In the genomic region with DNA sequence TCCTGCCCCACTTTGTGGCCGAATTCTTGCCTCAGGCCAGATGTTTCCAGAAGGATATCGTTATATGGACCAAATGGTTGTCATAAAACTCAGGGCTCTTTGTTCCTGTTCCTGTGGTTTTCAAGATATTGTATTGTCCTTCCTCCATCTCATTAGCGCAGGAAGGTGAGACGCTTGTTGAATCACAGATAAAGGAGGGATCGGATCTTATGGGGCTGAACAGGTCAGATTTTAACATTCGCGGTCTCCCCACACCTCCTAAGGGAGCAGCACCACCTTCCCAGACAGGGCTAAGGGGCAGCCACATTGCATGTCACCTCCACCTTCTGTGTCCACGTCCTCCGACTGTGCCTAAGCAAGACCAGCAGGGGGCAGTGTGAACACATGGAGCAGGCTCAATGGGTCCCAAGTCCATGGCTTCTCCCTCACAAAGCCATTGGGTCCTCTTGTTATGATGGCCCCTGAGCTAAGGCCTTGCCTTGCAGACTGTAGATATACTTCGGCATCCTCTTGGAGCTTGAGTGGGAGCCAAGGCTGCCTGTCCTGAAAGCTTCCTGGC, we compare ENCODE assay signal across 8 mouse cellular contexts. TPM values are rescaled to one million over a fixed set of nuclear protein-coding genes. Genes with fewer than 3 reads are reported as not detected.
DNase-seq lines count a peak whose midpoint lies in the region; ATAC-seq and TF ChIP-seq lines count a peak whose summit lies in the region.

No protein-coding gene starts in this region.

- no peak overlapping the region for H3K27ac ChIP-seq in gastrocnemius, adult 2 months
- H3K27ac ChIP-seq in forebrain, embryonic 14.5 days (ENCODE audit: low read depth, low read length) = no peak overlapping the region
- no peak overlapping the region for H3K27ac ChIP-seq in hindbrain, embryonic 16.5 days (ENCODE audit: low read depth, low read length)
- peak overlapping the region; percentile 53; the same call in 1 of the 2 replicates for H3K27ac ChIP-seq in limb, embryonic 10.5 days
- H3K27ac ChIP-seq in midbrain, postnatal 0 days (ENCODE audit: low read depth, low read length) = no peak overlapping the region

- 47% methylated on average over 10 of the region's 10 CpGs for WGBS in forebrain, embryonic 14.5 days
- WGBS in hindbrain, embryonic 16.5 days = 56% methylated on average over 10 of the region's 10 CpGs
- WGBS in limb, embryonic 10.5 days = 36% methylated on average over 10 of the region's 10 CpGs
- 48% methylated on average over 10 of the region's 10 CpGs for WGBS in midbrain, postnatal 0 days

- DNase-seq in gastrocnemius, adult 2 months = peak; percentile 66
- no peak for DNase-seq in gastrocnemius, adult 8-10 months (ENCODE audit: low spot score in 2 of 2)
- peak; percentile 74 for DNase-seq in c-Kit-positive CD71-negative TER-119-negative erythroid progenitor cells, embryonic 14.5 days (ENCODE audit: low read depth)
- DNase-seq in forebrain, embryonic 14.5 days (ENCODE audit: low spot score) = peak; percentile 84
- peak; percentile 86 for DNase-seq in limb, embryonic 10.5 days (ENCODE audit: low spot score)
- DNase-seq in midbrain, postnatal 0 days (ENCODE audit: low spot score) = peak; percentile 78
- peak; percentile 54 to 66 for DNase-seq in spleen, postnatal 14 days (ENCODE audit: low spot score in 2 of 2)

- intact Hi-C loops in gastrocnemius, adult 2 months (cut with DNase I) = loop anchor here (10.0 kb wide), 1 partner anchor 223 kb away; no protein-coding TSS in a partner anchor

- H3K4me3 ChIP-seq in gastrocnemius, adult 2 months = no peak overlapping the region
- no peak overlapping the region for H3K4me3 ChIP-seq in forebrain, embryonic 14.5 days (ENCODE audit: low read depth, low read length)
- no peak overlapping the region for H3K4me3 ChIP-seq in hindbrain, embryonic 16.5 days (ENCODE audit: low read length)
- no peak overlapping the region for H3K4me3 ChIP-seq in limb, embryonic 10.5 days
- H3K4me3 ChIP-seq in midbrain, postnatal 0 days (ENCODE audit: low read depth, low read length) = no peak overlapping the region

- no peaks in the 10 kb centered on the region for H3K27me3 ChIP-seq in forebrain, embryonic 14.5 days (replicated peaks; ENCODE audit: control insufficient read depth, insufficient read depth, low read length)
- H3K27me3 ChIP-seq in hindbrain, embryonic 16.5 days (replicated peaks; ENCODE audit: control insufficient read depth, insufficient read depth, low read length) = no peaks in the 10 kb centered on the region
- no peaks in the 10 kb centered on the region for H3K27me3 ChIP-seq in limb, embryonic 10.5 days (ENCODE audit: low read depth, poor library complexity, severe bottlenecking)
- no peaks in the 10 kb centered on the region for H3K27me3 ChIP-seq in midbrain, postnatal 0 days (ENCODE audit: insufficient read depth, low read length)

- H3K4me1 ChIP-seq in forebrain, embryonic 14.5 days (ENCODE audit: control insufficient read depth, insufficient read depth, low read length) = no peaks in the 10 kb centered on the region
- H3K4me1 ChIP-seq in hindbrain, embryonic 16.5 days (ENCODE audit: control insufficient read depth, insufficient read depth, low read depth, low read length) = no peaks in the 10 kb centered on the region
- H3K4me1 ChIP-seq in limb, embryonic 10.5 days = peaks cover 16% of the 10 kb centered on the region
- H3K4me1 ChIP-seq in midbrain, postnatal 0 days (ENCODE audit: insufficient read depth, low read length) = no peaks in the 10 kb centered on the region

- H3K36me3 ChIP-seq in forebrain, embryonic 14.5 days (ENCODE audit: control insufficient read depth, insufficient read depth, low read length) = peaks cover 4% of the 10 kb centered on the region; the same call in 1 of the 2 replicates
- no peaks in the 10 kb centered on the region for H3K36me3 ChIP-seq in hindbrain, embryonic 16.5 days (ENCODE audit: control insufficient read depth, insufficient read depth, low read length)
- H3K36me3 ChIP-seq in limb, embryonic 10.5 days = no peaks in the 10 kb centered on the region
- no peaks in the 10 kb centered on the region for H3K36me3 ChIP-seq in midbrain, postnatal 0 days (ENCODE audit: insufficient read depth, low read length)

- TF ChIP-seq CTCF in gastrocnemius, adult 2 months (IDR thresholded peaks at IDR 0.05) = peak; percentile 78
- TF ChIP-seq CTCF in midbrain, postnatal 0 days (IDR thresholded peaks at IDR 0.05) = peak; percentile 83

- peak; percentile 80 for ATAC-seq in forebrain, embryonic 14.5 days
- ATAC-seq in hindbrain, embryonic 16.5 days = peak; percentile 82
- ATAC-seq in midbrain, postnatal 0 days (ENCODE audit: low FRiP score) = no peak

- H3K9me3 ChIP-seq in forebrain, embryonic 14.5 days (replicated peaks; ENCODE audit: control insufficient read depth, low read length) = no peaks in the 10 kb centered on the region
- H3K9me3 ChIP-seq in hindbrain, embryonic 16.5 days (ENCODE audit: control insufficient read depth, low read length) = no peaks in the 10 kb centered on the region
- no peaks in the 10 kb centered on the region for H3K9me3 ChIP-seq in limb, embryonic 10.5 days (replicated peaks)
- no peaks in the 10 kb centered on the region for H3K9me3 ChIP-seq in midbrain, postnatal 0 days (ENCODE audit: low read length)

- no peak overlapping the region for H3K4me2 ChIP-seq in forebrain, embryonic 14.5 days (ENCODE audit: low read length)
- no peak overlapping the region for H3K4me2 ChIP-seq in hindbrain, embryonic 16.5 days (ENCODE audit: low read length)
- H3K4me2 ChIP-seq in midbrain, postnatal 0 days (ENCODE audit: low read depth, low read length, poor library complexity, severe bottlenecking) = no peak overlapping the region

- no peak overlapping the region for H3K9ac ChIP-seq in forebrain, embryonic 14.5 days (ENCODE audit: low read length)
- H3K9ac ChIP-seq in hindbrain, embryonic 16.5 days (ENCODE audit: low read depth, low read length) = no peak overlapping the region
- H3K9ac ChIP-seq in midbrain, postnatal 0 days (replicated peaks; ENCODE audit: low read length, poor library complexity, severe bottlenecking) = no peak overlapping the region

RNA-seq across cellular contexts. Expression of a gene that starts 15.4 kb away (rescaled TPM):
- not detected for total RNA-seq in gastrocnemius, adult 2 months (2021)
- not detected for total RNA-seq in gastrocnemius, adult 8-10 months (2022)
- polyA plus RNA-seq in forebrain, embryonic 14.5 days (2014; fragmentation: Nextera tagmentation; extraction: Ambion mirVana) = 80.0 and 81.0 TPM in 2 replicates
- polyA plus RNA-seq in hindbrain, embryonic 16.5 days (2015; fragmentation: Nextera tagmentation; extraction: Ambion mirVana) = 28.2 and 29.2 TPM in 2 replicates
- 0.21 and 0.33 TPM in 2 replicates for polyA plus RNA-seq in limb, embryonic 10.5 days (2016; fragmentation: Nextera tagmentation; extraction: Ambion mirVana)
- total RNA-seq in midbrain, postnatal 0 days (2014; rRNA removed) = 7.4 and 8.4 TPM in 2 replicates
- 7.4 and 10.6 TPM in 2 replicates for polyA plus RNA-seq in midbrain, postnatal 0 days (2015; fragmentation: Nextera tagmentation; extraction: Ambion mirVana)

RNA-seq across cellular contexts. Expression of a gene that starts 20.3 kb away (rescaled TPM):
- under 1 TPM in 1 of 2 experiments, not detected in 1; 0.08 TPM for total RNA-seq in gastrocnemius, adult 2 months (2021)
- total RNA-seq in gastrocnemius, adult 8-10 months (2022) = not detected
- 6.3 and 6.9 TPM in 2 replicates for polyA plus RNA-seq in forebrain, embryonic 14.5 days (2014; fragmentation: Nextera tagmentation; extraction: Ambion mirVana)
- polyA plus RNA-seq in hindbrain, embryonic 16.5 days (2015; fragmentation: Nextera tagmentation; extraction: Ambion mirVana) = 2.4 and 2.7 TPM in 2 replicates
- polyA plus RNA-seq in limb, embryonic 10.5 days (2016; fragmentation: Nextera tagmentation; extraction: Ambion mirVana) = 19.7 and 22.4 TPM in 2 replicates
- total RNA-seq in midbrain, postnatal 0 days (2014; rRNA removed) = 1.2 and 4.4 TPM in 2 replicates
- polyA plus RNA-seq in midbrain, postnatal 0 days (2015; fragmentation: Nextera tagmentation; extraction: Ambion mirVana) = 0.66 and 1.1 TPM in 2 replicates

Comparison
In these comparisons a context has a peak if more than half of its experiments do, and no peak if none do; other contexts are left out.
1. DNase-seq: peak in gastrocnemius, adult 2 months (single experiment), c-Kit-positive CD71-negative TER-119-negative erythroid progenitor cells, embryonic 14.5 days (single experiment), forebrain, embryonic 14.5 days (single experiment), limb, embryonic 10.5 days (single experiment), midbrain, postnatal 0 days (single experiment) and spleen, postnatal 14 days (2 of 2); none in gastrocnemius, adult 8-10 months (0 of 2).